ENCODE assay signal across 9 mouse cellular contexts in genomic region chr16:63958154-63958553, GRCm38 (mm10).
A peak's percentile ranks its signal among the peaks of the same experiment; 100 is the strongest.
DNase-seq lines count a peak whose midpoint lies in the region; ATAC-seq and TF ChIP-seq lines count a peak whose summit lies in the region.
"Had no signal": no experiment of that assay in that cellular context is flagged by ENCODE, and none has a peak within 500 bp of the region (broad histone marks: within the 10 kb centered on the region; RNA-seq: fewer than 3 reads in every experiment).

No protein-coding gene starts in this region.

- H3K9ac ChIP-seq in hindbrain, embryonic 13.5 days, result no peak overlapping the region
- H3K9ac ChIP-seq in liver, postnatal 0 days (replicated peaks), result no peak overlapping the region
- H3K9ac ChIP-seq: liver, embryonic 13.5 days had no signal

- peak; percentile 64 for DNase-seq in A20 (ENCODE audit: low read depth, low spot score)
- peak; percentile 3 for DNase-seq in embryo, embryonic 9.5 days (ENCODE audit: extremely low spot score)
- DNase-seq in urinary bladder, postnatal 4 days (ENCODE audit: low spot score in 2 of 2), result no peak
- DNase-seq in B cell, adult 2 months, result no peak
- no peak for DNase-seq in thymus, adult 2 months
- no peak for DNase-seq in liver, postnatal 0 days
- DNase-seq: liver, embryonic 13.5 days had no signal

- H3K36me3 ChIP-seq in hindbrain, embryonic 13.5 days, result no peaks in the 10 kb centered on the region
- no peaks in the 10 kb centered on the region for H3K36me3 ChIP-seq in thymus, adult 2 months (ENCODE audit: control insufficient read depth, insufficient read depth, low read length)
- H3K36me3 ChIP-seq in liver, postnatal 0 days (replicated peaks; ENCODE audit: insufficient read depth, low read length), result no peaks in the 10 kb centered on the region
- H3K36me3 ChIP-seq: liver, embryonic 13.5 days had no signal

- H3K27ac ChIP-seq in hindbrain, embryonic 13.5 days, result no peak overlapping the region
- no peak overlapping the region for H3K27ac ChIP-seq in thymus, adult 2 months (ENCODE audit: control insufficient read depth, insufficient read depth, low read length)
- H3K27ac ChIP-seq in liver, postnatal 0 days (ENCODE audit: low read depth), result no peak overlapping the region
- H3K27ac ChIP-seq: liver, embryonic 13.5 days had no signal

- WGBS in hindbrain, embryonic 13.5 days, result 10% methylated on average over 6 of the region's 6 CpGs
- WGBS in thymus, adult 2 months, result 63% methylated on average over 6 of the region's 6 CpGs
- 51% methylated on average over 6 of the region's 6 CpGs for WGBS in liver, postnatal 0 days (ENCODE audit: insufficient replicate concordance)

- no peak for TF ChIP-seq EP300 in liver, postnatal 0 days (IDR thresholded peaks at IDR 0.05; ENCODE audit: low read depth)

- H3K4me1 ChIP-seq in hindbrain, embryonic 13.5 days (replicated peaks), result peaks cover 4% of the 10 kb centered on the region; the same call in 1 of the 2 replicates
- H3K4me1 ChIP-seq in thymus, adult 2 months (replicated peaks; ENCODE audit: control insufficient read depth, insufficient read depth, low read length), result no peaks in the 10 kb centered on the region
- H3K4me1 ChIP-seq in liver, postnatal 0 days (ENCODE audit: insufficient read depth), result no peaks in the 10 kb centered on the region
- H3K4me1 ChIP-seq: liver, embryonic 13.5 days had no signal

- ATAC-seq in hindbrain, embryonic 13.5 days (ENCODE audit: low FRiP score), result no peak; the same call in 1 of the 2 replicates
- 0 out of 2 replicates have a peak, but pooled peaks have one; percentile 20 for ATAC-seq in megakaryocyte progenitor cell, adult 5-6 weeks (replicated peaks; ENCODE audit: poor library complexity)
- no peak for ATAC-seq in liver, postnatal 0 days

- H3K4me3 ChIP-seq in hindbrain, embryonic 13.5 days, result no peak overlapping the region; the same call in 1 of the 2 replicates
- no peak overlapping the region for H3K4me3 ChIP-seq in thymus, adult 2 months (ENCODE audit: control insufficient read depth, insufficient read depth, low read length)
- no peak overlapping the region for H3K4me3 ChIP-seq in liver, postnatal 0 days (ENCODE audit: low read depth, low read length)
- H3K4me3 ChIP-seq: liver, embryonic 13.5 days had no signal

- no peak for TF ChIP-seq CTCF in thymus, adult 2 months (IDR thresholded peaks at IDR 0.05; ENCODE audit: borderline replicate concordance, control insufficient read depth, extremely low read depth, insufficient read depth, low read length, poor library complexity)
- TF ChIP-seq CTCF in liver, postnatal 0 days (IDR thresholded peaks at IDR 0.05; ENCODE audit: low read depth), result no peak

- H3K27me3 ChIP-seq in hindbrain, embryonic 13.5 days, result no peaks in the 10 kb centered on the region
- no peaks in the 10 kb centered on the region for H3K27me3 ChIP-seq in thymus, adult 2 months (ENCODE audit: control insufficient read depth, insufficient read depth, low read length)
- H3K27me3 ChIP-seq in liver, postnatal 0 days (ENCODE audit: insufficient read depth, low read length), result no peaks in the 10 kb centered on the region
- H3K27me3 ChIP-seq: liver, embryonic 13.5 days had no signal

- peak overlapping the region; percentile 36 for H3K4me2 ChIP-seq in hindbrain, embryonic 13.5 days
- no peak overlapping the region for H3K4me2 ChIP-seq in liver, postnatal 0 days (ENCODE audit: low read depth, low read length)
- H3K4me2 ChIP-seq: liver, embryonic 13.5 days had no signal

- no peak for TF ChIP-seq POLR2A in thymus, adult 2 months (IDR thresholded peaks at IDR 0.05; ENCODE audit: control insufficient read depth, extremely low read depth, insufficient read depth, low read length, poor library complexity)

- no peaks in the 10 kb centered on the region for H3K9me3 ChIP-seq in hindbrain, embryonic 13.5 days
- H3K9me3 ChIP-seq in liver, postnatal 0 days (ENCODE audit: low read length), result no peaks in the 10 kb centered on the region
- H3K9me3 ChIP-seq: liver, embryonic 13.5 days had no signal

Comparison
In these comparisons a context has a peak if more than half of its experiments do, and no peak if none do; other contexts are left out.
1. DNase-seq: peak in A20 (single experiment) and embryo, embryonic 9.5 days (single experiment); none in urinary bladder, postnatal 4 days (0 of 2), B cell, adult 2 months (0 of 2), thymus, adult 2 months (single experiment) and liver, postnatal 0 days (single experiment).